ENCODE assay signal across 24 mouse cellular contexts in the genomic region with DNA sequence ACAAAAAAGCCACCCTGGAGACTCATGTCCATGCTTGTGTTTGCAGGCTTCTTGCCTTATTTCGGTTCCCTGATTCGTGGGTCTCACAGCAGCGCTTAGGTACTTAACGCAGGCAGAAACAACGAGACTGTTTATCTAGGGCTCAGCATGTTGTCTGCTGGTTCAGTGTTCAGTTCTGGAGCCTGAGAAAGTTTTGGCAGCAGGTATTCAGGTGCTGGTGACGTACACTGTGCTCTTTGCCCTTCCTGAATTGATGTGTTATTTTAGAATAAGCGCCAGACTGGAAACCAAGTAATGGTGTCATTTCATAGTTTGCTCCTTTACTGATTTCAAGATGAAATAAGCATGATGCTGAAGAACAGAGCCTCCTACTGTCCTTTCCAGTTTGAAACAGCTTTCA. TPM values are rescaled to one million over a fixed set of nuclear protein-coding genes. Genes with fewer than 3 reads are reported as not detected.
A peak's percentile ranks its signal among the peaks of the same experiment; 100 is the strongest.
DNase-seq lines count a peak whose midpoint lies in the region; ATAC-seq and TF ChIP-seq lines count a peak whose summit lies in the region.
"Had no signal": no experiment of that assay in that cellular context is flagged by ENCODE, and none has a peak within 500 bp of the region (broad histone marks: within the 10 kb centered on the region; RNA-seq: fewer than 3 reads in every experiment).

No protein-coding gene starts in this region.

- ATAC-seq in heart, embryonic 11.5 days (replicated peaks; ENCODE audit: insufficient number of reproducible peaks, low FRiP score, low TSS enrichment): no peak
- no peak for ATAC-seq in liver, embryonic 12.5 days
- ATAC-seq in megakaryocyte, adult 5-6 weeks (ENCODE audit: poor library complexity, severe bottlenecking): no peak
- ATAC-seq: activated CD4-positive, CD25-positive, alpha-beta regulatory T cell, adult 4 months; CD4-positive, CD25-positive, alpha-beta regulatory T cell, adult 4 months; forebrain, embryonic 13.5 days; forebrain, embryonic 15.5 days; Patski had no signal

- no peak overlapping the region for H3K4me3 ChIP-seq in heart, embryonic 11.5 days (ENCODE audit: low read depth, low read length)
- H3K4me3 ChIP-seq in liver, adult 2 months (ENCODE audit: insufficient read depth, low read depth, low read length): no peak overlapping the region
- no peak overlapping the region for H3K4me3 ChIP-seq in liver, embryonic 12.5 days
- peak overlapping the region; percentile 38 for H3K4me3 ChIP-seq in megakaryocyte, embryonic 14.5 days (replicated peaks)
- H3K4me3 ChIP-seq: embryonic facial prominence, embryonic 10.5 days; embryonic facial prominence, embryonic 12.5 days; forebrain, embryonic 13.5 days; forebrain, embryonic 15.5 days had no signal

- 0 out of 2 replicates have a peak, but pooled peaks cover 2% of the 10 kb centered on the region for H3K79me2 ChIP-seq in liver, adult 2 months (ENCODE audit: control insufficient read depth, insufficient read depth, low read length)

- peak; percentile 45 for DNase-seq in heart, adult 11 months
- DNase-seq in liver, adult 2 months (ENCODE audit: extremely low read depth, low read depth, low spot score): peak; percentile 96
- DNase-seq: adrenal gland, adult 8-10 months; adrenal gland, postnatal 14 days; adrenal gland, postnatal 36 days; B cell, adult 2 months; cerebellum, adult 11-12 months; cerebellum, adult 2 months; cerebellum, adult 9-10 months; cerebellum, postnatal 10 days; cerebellum, postnatal 25 days had no signal

- WGBS in heart, embryonic 11.5 days (ENCODE audit: insufficient replicate concordance): 90% methylated on average over 7 of the region's 7 CpGs
- 25% methylated on average over 7 of the region's 7 CpGs for WGBS in liver, adult 2 months
- 91% methylated on average over 7 of the region's 7 CpGs for WGBS in liver, embryonic 12.5 days (ENCODE audit: insufficient replicate concordance)

- no peak overlapping the region for H3K9ac ChIP-seq in heart, embryonic 11.5 days (ENCODE audit: low read depth, low read length)
- H3K9ac ChIP-seq in liver, adult 2 months (ENCODE audit: low read depth, low read length): no peak overlapping the region; the same call in 1 of the 2 replicates
- H3K9ac ChIP-seq in liver, embryonic 12.5 days: no peak overlapping the region
- H3K9ac ChIP-seq: embryonic facial prominence, embryonic 12.5 days; forebrain, embryonic 13.5 days; forebrain, embryonic 15.5 days had no signal

- no peaks in the 10 kb centered on the region for H3K27me3 ChIP-seq in heart, embryonic 11.5 days (ENCODE audit: control insufficient read depth, insufficient read depth, low read length)
- H3K27me3 ChIP-seq in liver, adult 2 months (ENCODE audit: control insufficient read depth, insufficient read depth, low read length): no peaks in the 10 kb centered on the region
- H3K27me3 ChIP-seq in liver, embryonic 12.5 days (replicated peaks): no peaks in the 10 kb centered on the region
- no peaks in the 10 kb centered on the region for H3K27me3 ChIP-seq in megakaryocyte, embryonic 14.5 days (replicated peaks)
- H3K27me3 ChIP-seq: CH12.LX; embryonic facial prominence, embryonic 12.5 days; forebrain, embryonic 13.5 days; forebrain, embryonic 15.5 days; Patski had no signal

- no peak overlapping the region for H3K4me2 ChIP-seq in heart, embryonic 11.5 days
- no peak overlapping the region for H3K4me2 ChIP-seq in liver, embryonic 12.5 days
- H3K4me2 ChIP-seq: embryonic facial prominence, embryonic 12.5 days; forebrain, embryonic 13.5 days; forebrain, embryonic 15.5 days had no signal

- no peak for TF ChIP-seq POLR2A in liver, adult 2 months (IDR thresholded peaks at IDR 0.05; ENCODE audit: extremely low read depth, insufficient read depth, low read length)

- H3K4me1 ChIP-seq in heart, embryonic 11.5 days (ENCODE audit: control insufficient read depth, insufficient read depth, low read length): no peaks in the 10 kb centered on the region
- peaks cover 17% of the 10 kb centered on the region; the same call in 1 of the 2 replicates for H3K4me1 ChIP-seq in liver, adult 2 months (ENCODE audit: control insufficient read depth, insufficient read depth, low read length)
- no peaks in the 10 kb centered on the region for H3K4me1 ChIP-seq in liver, embryonic 12.5 days
- H3K4me1 ChIP-seq in megakaryocyte, embryonic 14.5 days: peaks cover 38% of the 10 kb centered on the region
- H3K4me1 ChIP-seq: embryonic facial prominence, embryonic 10.5 days; embryonic facial prominence, embryonic 12.5 days; forebrain, embryonic 13.5 days; forebrain, embryonic 15.5 days had no signal

- TF ChIP-seq CTCF in liver, adult 2 months (IDR thresholded peaks at IDR 0.05; ENCODE audit: low read depth, low read length): no peak

- no peaks in the 10 kb centered on the region for H3K9me3 ChIP-seq in heart, embryonic 11.5 days (replicated peaks; ENCODE audit: control insufficient read depth, low read length)
- no peaks in the 10 kb centered on the region for H3K9me3 ChIP-seq in liver, embryonic 12.5 days (replicated peaks)
- no peaks in the 10 kb centered on the region for H3K9me3 ChIP-seq in megakaryocyte, embryonic 14.5 days
- H3K9me3 ChIP-seq: embryonic facial prominence, embryonic 10.5 days; embryonic facial prominence, embryonic 12.5 days; forebrain, embryonic 13.5 days; forebrain, embryonic 15.5 days; G1E had no signal

- no peak overlapping the region for H3K27ac ChIP-seq in heart, embryonic 11.5 days (ENCODE audit: low read depth, low read length)
- H3K27ac ChIP-seq in liver, adult 2 months (replicated peaks; ENCODE audit: insufficient read depth, low read depth, low read length): peak overlapping the region; percentile 77
- no peak overlapping the region for H3K27ac ChIP-seq in liver, embryonic 12.5 days
- H3K27ac ChIP-seq: embryonic facial prominence, embryonic 10.5 days; embryonic facial prominence, embryonic 12.5 days; forebrain, embryonic 13.5 days; forebrain, embryonic 15.5 days had no signal

- peaks cover 16% of the 10 kb centered on the region for H3K36me3 ChIP-seq in heart, embryonic 11.5 days (ENCODE audit: control insufficient read depth, insufficient read depth, low read length)
- peaks cover 35% of the 10 kb centered on the region for H3K36me3 ChIP-seq in liver, adult 2 months (ENCODE audit: control insufficient read depth, insufficient read depth, low read length)
- H3K36me3 ChIP-seq in liver, embryonic 12.5 days: peaks cover 88% of the 10 kb centered on the region
- peaks cover 72% of the 10 kb centered on the region for H3K36me3 ChIP-seq in megakaryocyte, embryonic 14.5 days (replicated peaks; ENCODE audit: low read length)
- H3K36me3 ChIP-seq: forebrain, embryonic 15.5 days had no signal

RNA-seq across cellular contexts. Expression of gene Ogdh, which starts 42.0 kb away (rescaled TPM):
- 201 and 244 TPM in 2 replicates for polyA plus RNA-seq in heart, embryonic 11.5 days (2014; fragmentation: Nextera tagmentation; extraction: Ambion mirVana)
- 69.9 and 106 TPM in 2 replicates for total RNA-seq in liver, adult 2 months (2014; rRNA removed)
- polyA plus RNA-seq in liver, adult 2 months (2012; rRNA removed): 71.1 and 85.2 TPM in 2 replicates
- 119 and 123 TPM in 2 replicates for polyA plus RNA-seq in liver, embryonic 12.5 days (2016; fragmentation: Nextera tagmentation; extraction: Ambion mirVana)
- polyA plus RNA-seq in megakaryocyte, embryonic 14.5 days (2012; ENCODE audit: insufficient read depth, low replicate concordance): 19.3 and 34.8 TPM in 2 replicates
- 92.5 and 99.3 TPM in 2 replicates for total RNA-seq in megakaryocyte, adult 5-6 weeks (2015)
- 74.2 and 90.3 TPM in 2 replicates for total RNA-seq in megakaryocyte, adult 5-6 weeks (2017)

RNA-seq across cellular contexts. Expression of gene Zmiz2, which starts 55.5 kb away (rescaled TPM):
- 6.8 and 7.9 TPM in 2 replicates for polyA plus RNA-seq in heart, embryonic 11.5 days (2014; fragmentation: Nextera tagmentation; extraction: Ambion mirVana)
- 3.0 and 4.4 TPM in 2 replicates for total RNA-seq in liver, adult 2 months (2014; rRNA removed)
- 14.7 and 15.2 TPM in 2 replicates for polyA plus RNA-seq in liver, adult 2 months (2012; rRNA removed)
- 5.6 and 6.7 TPM in 2 replicates for polyA plus RNA-seq in liver, embryonic 12.5 days (2016; fragmentation: Nextera tagmentation; extraction: Ambion mirVana)
- 225 and 608 TPM in 2 replicates for polyA plus RNA-seq in megakaryocyte, embryonic 14.5 days (2012; ENCODE audit: insufficient read depth, low replicate concordance)
- 37.8 and 39.0 TPM in 2 replicates for total RNA-seq in megakaryocyte, adult 5-6 weeks (2015)
- total RNA-seq in megakaryocyte, adult 5-6 weeks (2017): 7.9 and 12.6 TPM in 2 replicates

RNA-seq across cellular contexts. Expression of gene Tmed4, which starts 58.7 kb away (rescaled TPM):
- polyA plus RNA-seq in heart, embryonic 11.5 days (2014; fragmentation: Nextera tagmentation; extraction: Ambion mirVana): 92.0 and 94.3 TPM in 2 replicates
- 42.2 and 43.1 TPM in 2 replicates for total RNA-seq in liver, adult 2 months (2014; rRNA removed)
- 80.1 and 83.2 TPM in 2 replicates for polyA plus RNA-seq in liver, adult 2 months (2012; rRNA removed)
- polyA plus RNA-seq in liver, embryonic 12.5 days (2016; fragmentation: Nextera tagmentation; extraction: Ambion mirVana): 45.6 and 46.4 TPM in 2 replicates
- 2.5 and 33.8 TPM in 2 replicates for polyA plus RNA-seq in megakaryocyte, embryonic 14.5 days (2012; ENCODE audit: insufficient read depth, low replicate concordance)
- total RNA-seq in megakaryocyte, adult 5-6 weeks (2015): 34.8 and 40.1 TPM in 2 replicates
- 35.1 and 35.8 TPM in 2 replicates for total RNA-seq in megakaryocyte, adult 5-6 weeks (2017)

Comparison
In these comparisons a context has a peak if more than half of its experiments do, and no peak if none do; other contexts are left out.
1. RNA of gene Zmiz2, which starts 55.5 kb away (polyA plus RNA-seq): 225 to 608 TPM in megakaryocyte, embryonic 14.5 days; 14.7 to 15.2 TPM in liver, adult 2 months, 6.8 to 7.9 TPM in heart, embryonic 11.5 days and 5.6 to 6.7 TPM in liver, embryonic 12.5 days; every median in the first group is over 10 times any median in the second.